Mouse (Mus musculus) embryonic facial prominence, embryonic 11.5 days (tissue): ENCODE measurements around the gene Dnajc8. TPM values are rescaled to one million over a fixed set of nuclear protein-coding genes. Genes with fewer than 3 reads are reported as not detected.

Experiments used
- ATAC-seq: fragments of 200-750 bp; cut with Nextera tagmentation; replicated peaks from 2 replicates; pipeline ENCODE4 v1.8.0; 2017; ENCODE audit warnings: low read depth; ENCODE audit not compliant: insufficient number of reproducible peaks, low FRiP score, low TSS enrichment
- DNase-seq: peaks from one replicate; pipeline ENCODE4 v3.0.0-alpha.2; 2015; ENCODE audit warnings: low spot score
- H3K27ac ChIP-seq: fragments of 300-500 bp; sonication (generic); replicated peaks from 2 replicates; pipeline ENCODE4 v1.5.1; 2014; ENCODE audit warnings: mild to moderate bottlenecking, low read depth, low read length, control low read depth
- H3K27me3 ChIP-seq: fragments of 300-500 bp; sonication (generic); 2 replicates; pipeline ENCODE4 v1.6.1; 2014; ENCODE audit warnings: mild to moderate bottlenecking, low read length, moderate library complexity, mixed read lengths; ENCODE audit not compliant: control insufficient read depth, insufficient read depth
- H3K36me3 ChIP-seq: fragments of 300-500 bp; sonication (generic); replicated peaks from 2 replicates; pipeline ENCODE4 v1.6.1; 2014; ENCODE audit warnings: low read depth, mild to moderate bottlenecking, low read length, moderate library complexity, mixed read lengths; ENCODE audit not compliant: control insufficient read depth, insufficient read depth
- H3K4me1 ChIP-seq: fragments of 300-500 bp; sonication (generic); 2 replicates; pipeline ENCODE4 v1.6.1; 2014; ENCODE audit warnings: low read length, mixed read lengths; ENCODE audit not compliant: control insufficient read depth, insufficient read depth
- H3K4me2 ChIP-seq: fragments of 300-500 bp; sonication (generic); 2 replicates; pipeline ENCODE4 v1.6.1; 2014; ENCODE audit warnings: low read depth, mild to moderate bottlenecking, control low read depth, low read length, moderate library complexity
- H3K4me3 ChIP-seq: fragments of 300-500 bp; sonication (generic); 2 replicates; pipeline ENCODE4 v1.5.1; 2014; ENCODE audit warnings: low read depth, low read length, control low read depth
- H3K9ac ChIP-seq: fragments of 300-500 bp; sonication (generic); replicated peaks from 2 replicates; pipeline ENCODE4 v1.6.1; 2014; ENCODE audit warnings: mild to moderate bottlenecking, control low read depth, low read length
- H3K9me3 ChIP-seq: fragments of 300-500 bp; sonication (generic); replicated peaks from 2 replicates; pipeline ENCODE4 v1.6.1; 2016; ENCODE audit warnings: mild to moderate bottlenecking, low read length, inconsistent platforms, mixed read lengths; ENCODE audit not compliant: control insufficient read depth
- WGBS: fragments of 180-500 bp; shearing (Covaris S2); extraction: QIAGEN DNeasy Blood & Tissue Kit; methylation state at CpG from one replicate; pipeline ENCODE4 v1.1.7; 2014; 5-methylcytosine and 5-hydroxymethylcytosine counted together
- polyA plus RNA-seq: library from polyadenylated mRNA; unstranded; fragments of >200 nt; fragmentation: Nextera tagmentation; extraction: Ambion mirVana; gene quantifications from 2 replicates; pipeline ENCODE4 v1.2.1, GENCODE M21; 2014

Gene Dnajc8
- polyA plus RNA-seq, 1 experiment from 2014 or later: 255 TPM

GRCm38 (mm10) chr4:132563261-132563660 is 27.9 kb downstream of the Dnajc8 start:
- WGBS: 80% methylated on average over 3 of the region's 3 CpGs
- Histone ChIP-seq H3K9ac (no peak overlapping the region), H3K4me3 (no peak overlapping the region), H3K4me2 (no peak overlapping the region), H3K27ac (no peak overlapping the region), H3K36me3 (no peaks in the 10 kb centered on the region), H3K9me3 (no peaks in the 10 kb centered on the region), H3K4me1 (no peaks in the 10 kb centered on the region), H3K27me3 (no peaks in the 10 kb centered on the region)
- DNase-seq (no peak), ATAC-seq (no peak)

DNA sequence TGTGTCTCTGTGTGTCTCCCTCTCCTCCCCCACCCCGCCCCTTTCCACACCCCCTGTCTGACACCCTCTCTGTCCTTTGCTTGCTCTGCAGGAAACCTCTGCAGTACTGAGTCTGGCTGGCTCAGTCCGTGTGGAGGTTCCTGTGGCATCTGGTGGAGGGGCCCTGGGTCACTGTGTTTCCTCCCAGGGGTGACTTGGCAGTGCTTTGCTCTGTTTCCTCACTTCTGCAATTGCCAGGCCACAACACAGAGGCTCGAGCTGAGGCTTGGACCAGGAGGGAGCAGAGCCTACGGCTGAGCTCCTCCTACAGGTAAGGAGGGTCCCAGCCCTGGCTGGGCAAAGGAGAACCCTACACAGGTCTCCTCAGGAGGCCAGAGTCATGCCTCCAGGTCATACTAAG is 28.6 kb downstream of the Dnajc8 start, which contains the start of gene Ptafr:
TSS of gene Ptafr (plus strand) at position 103 of the 400 bp plus-strand sequence.
- Histone ChIP-seq H3K4me2 (no peak within 1 kb of the TSS), H3K9ac (no peak within 1 kb of the TSS), H3K27ac (no peak within 1 kb of the TSS), H3K36me3 (no peaks in the 10 kb centered on the region), H3K4me3 (no peak within 1 kb of the TSS), H3K27me3 (no peaks in the 10 kb centered on the region), H3K4me1 (no peaks in the 10 kb centered on the region), H3K9me3 (no peaks in the 10 kb centered on the region)
- DNase-seq: no peak
- no peak for ATAC-seq
- WGBS: 34% methylated on average over 4 of the region's 4 CpGs

GRCm38 (mm10) chr4:132565089-132565747 is 29.9 kb downstream of the Dnajc8 start:
- Histone ChIP-seq H3K4me2 (no peak overlapping the region), H3K27ac (no peak overlapping the region), H3K9ac (no peak overlapping the region), H3K9me3 (no peaks in the 10 kb centered on the region), H3K27me3 (no peaks in the 10 kb centered on the region), H3K4me3 (no peak overlapping the region), H3K36me3 (no peaks in the 10 kb centered on the region), H3K4me1 (no peaks in the 10 kb centered on the region)
- ATAC-seq (no peak), DNase-seq (no peak)
- WGBS: 75% methylated on average over 12 of the region's 12 CpGs

GRCm38 (mm10) chr4:132567361-132567779 is 32.0 kb downstream of the Dnajc8 start:
- Histone ChIP-seq H3K4me1 (no peaks in the 10 kb centered on the region), H3K9me3 (no peaks in the 10 kb centered on the region), H3K27ac (no peak overlapping the region), H3K4me3 (no peak overlapping the region), H3K27me3 (no peaks in the 10 kb centered on the region), H3K4me2 (no peak overlapping the region), H3K9ac (no peak overlapping the region), H3K36me3 (no peaks in the 10 kb centered on the region)
- WGBS: 75% methylated on average over 9 of the region's 9 CpGs
- ATAC-seq (no peak), DNase-seq (no peak)

DNA sequence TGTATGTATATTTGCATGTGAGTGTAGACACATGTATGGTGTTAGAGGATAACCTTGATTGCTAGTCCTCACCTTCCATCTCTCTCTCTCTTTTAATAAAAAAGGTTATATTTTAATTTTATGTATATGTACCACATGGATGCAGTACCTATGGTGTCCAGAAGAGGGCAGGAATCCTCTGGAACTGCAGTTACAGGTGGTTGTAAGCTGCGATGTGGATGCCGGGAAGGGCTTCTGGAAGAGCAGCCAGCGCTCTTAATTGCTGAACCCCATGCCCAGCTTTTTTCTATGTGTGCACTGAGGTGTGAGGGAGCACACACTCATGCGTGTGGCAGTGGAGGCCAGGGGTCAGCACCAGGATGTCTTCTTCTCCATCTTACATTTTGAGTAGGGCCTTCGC is 33.8 kb downstream of the Dnajc8 start:
- Histone ChIP-seq H3K4me3 (no peak overlapping the region), H3K9ac (no peak overlapping the region), H3K27ac (no peak overlapping the region), H3K9me3 (no peaks in the 10 kb centered on the region), H3K27me3 (no peaks in the 10 kb centered on the region), H3K4me2 (no peak overlapping the region), H3K4me1 (no peaks in the 10 kb centered on the region), H3K36me3 (no peaks in the 10 kb centered on the region)
- DNase-seq: no peak
- 83% methylated on average over 5 of the region's 5 CpGs for WGBS
- ATAC-seq: no peak

- H3K9ac ChIP-seq: no peak overlapping the region
These were observed 35.8 kb downstream of the Dnajc8 start for GRCm38 (mm10) chr4:132571190-132571589.

GRCm38 (mm10) chr4:132573327-132573726 is 38.0 kb downstream of the Dnajc8 start:
- 58% methylated on average over 11 of the region's 11 CpGs for WGBS
- DNase-seq (no peak), ATAC-seq (no peak)
- Histone ChIP-seq H3K9ac (no peak overlapping the region), H3K27me3 (no peaks in the 10 kb centered on the region), H3K36me3 (no peaks in the 10 kb centered on the region), H3K4me3 (no peak overlapping the region), H3K27ac (no peak overlapping the region), H3K9me3 (no peaks in the 10 kb centered on the region), H3K4me1 (no peaks in the 10 kb centered on the region), H3K4me2 (no peak overlapping the region)

More at GRCm38 (mm10) chr4:132571190-132571589, 35.8 kb downstream of the Dnajc8 start:
- Histone ChIP-seq H3K4me2 (no peak overlapping the region), H3K36me3 (no peaks in the 10 kb centered on the region), H3K4me3 (no peak overlapping the region), H3K27ac (no peak overlapping the region), H3K27me3 (no peaks in the 10 kb centered on the region), H3K9me3 (no peaks in the 10 kb centered on the region), H3K4me1 (no peaks in the 10 kb centered on the region)
- DNase-seq (no peak), ATAC-seq (no peak)
- WGBS: 83% methylated on average over 9 of the region's 9 CpGs

- WGBS: 82% methylated on average over 1 of the region's 1 CpGs
- Histone ChIP-seq H3K4me2 (no peak overlapping the region), H3K27ac (no peak overlapping the region), H3K4me1 (no peaks in the 10 kb centered on the region), H3K4me3 (no peak overlapping the region), H3K27me3 (no peaks in the 10 kb centered on the region), H3K36me3 (no peaks in the 10 kb centered on the region), H3K9ac (no peak overlapping the region), H3K9me3 (no peaks in the 10 kb centered on the region)
- ATAC-seq (no peak), DNase-seq (no peak)
These were observed 39.5 kb downstream of the Dnajc8 start for GRCm38 (mm10) chr4:132574809-132575347.
